Mouse (Mus musculus): ENCODE measurements around the gene Sdk1. TPM values are rescaled to one million over a fixed set of nuclear protein-coding genes. Genes with fewer than 3 reads are reported as not detected.

Gene Sdk1
- polyA plus RNA-seq, 1 experiment from 2014 or later = 1.0 TPM

DNA sequence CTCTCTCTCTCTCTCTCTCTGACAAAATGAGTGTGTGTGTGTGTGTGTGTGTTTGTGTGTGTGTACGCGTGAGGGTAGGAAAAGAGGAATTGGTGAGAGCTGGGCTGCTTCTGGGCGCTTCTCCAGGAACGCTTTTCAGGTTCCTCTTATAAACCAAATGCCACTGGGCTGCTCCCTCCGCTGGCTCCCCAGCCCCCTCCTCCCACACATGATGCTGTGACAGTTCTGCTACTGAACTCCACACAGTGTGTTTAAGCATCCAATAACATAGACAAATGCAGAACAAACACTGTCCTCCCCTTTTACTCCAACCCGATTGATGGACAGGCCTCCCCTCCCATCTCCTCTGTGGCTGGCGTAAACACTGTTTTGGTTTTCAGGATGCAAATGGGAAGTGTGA, 513.0 kb downstream of the Sdk1 start:
- no peak overlapping the region for H3K9ac ChIP-seq
- ATAC-seq (ENCODE audit: insufficient read depth) (0 out of 2 replicates have a peak, but pooled peaks have one; percentile 22), DNase-seq (peak; percentile 16)
- 22% methylated on average over 7 of the region's 7 CpGs for WGBS
- H3K4me1 ChIP-seq (ENCODE audit: insufficient read depth) = no peaks in the 10 kb centered on the region; the same call in 1 of the 2 replicates
- H3K4me2 ChIP-seq = no peak overlapping the region
- H3K4me3 ChIP-seq (ENCODE audit: low read depth, low read length) = no peak overlapping the region
- no peaks in the 10 kb centered on the region for H3K36me3 ChIP-seq (ENCODE audit: insufficient read depth)
- no peak for TF ChIP-seq CTCF (IDR thresholded peaks at IDR 0.05; ENCODE audit: low read depth)
- H3K27me3 ChIP-seq (ENCODE audit: insufficient read depth, low read length) = no peaks in the 10 kb centered on the region
- H3K9me3 ChIP-seq (ENCODE audit: low read depth, low read length) = no peaks in the 10 kb centered on the region
- no peak overlapping the region for H3K27ac ChIP-seq (ENCODE audit: low read depth)

DNA sequence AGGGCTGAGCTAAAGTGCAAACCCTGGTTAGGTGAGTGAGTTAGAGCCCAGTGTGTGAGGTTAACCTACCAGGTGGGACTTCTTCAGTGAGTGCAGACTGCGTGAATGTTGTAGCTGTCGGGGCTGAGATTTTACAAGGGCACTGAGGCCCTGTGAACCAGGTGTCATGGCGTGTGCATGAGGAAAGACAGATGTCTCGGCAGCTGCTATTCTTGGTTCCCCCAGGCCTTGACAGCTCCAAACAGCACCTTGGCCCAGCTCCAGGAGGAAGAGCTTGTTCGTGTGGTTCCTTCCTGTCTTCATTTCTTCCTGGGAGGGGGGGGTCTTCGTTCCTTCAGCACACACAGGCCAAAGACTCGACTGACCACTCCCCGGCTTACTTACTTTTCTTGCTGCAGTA, 517.6 kb downstream of the Sdk1 start:
- Histone ChIP-seq H3K9me3 (ENCODE audit: low read depth, low read length) (no peaks in the 10 kb centered on the region), H3K27ac (ENCODE audit: low read depth) (no peak overlapping the region), H3K9ac (no peak overlapping the region), H3K36me3 (ENCODE audit: insufficient read depth) (no peaks in the 10 kb centered on the region), H3K4me1 (ENCODE audit: insufficient read depth) (no peaks in the 10 kb centered on the region; the same call in 1 of the 2 replicates), H3K27me3 (ENCODE audit: insufficient read depth, low read length) (no peaks in the 10 kb centered on the region), H3K4me2 (no peak overlapping the region), H3K4me3 (ENCODE audit: low read depth, low read length) (no peak overlapping the region)
- 28% methylated on average over 8 of the region's 8 CpGs for WGBS
- no peak for TF ChIP-seq CTCF (IDR thresholded peaks at IDR 0.05; ENCODE audit: low read depth)
- ATAC-seq (ENCODE audit: insufficient read depth) = peak; percentile 59; the same call in 1 of the 2 replicates
- DNase-seq = peak; percentile 78

DNA sequence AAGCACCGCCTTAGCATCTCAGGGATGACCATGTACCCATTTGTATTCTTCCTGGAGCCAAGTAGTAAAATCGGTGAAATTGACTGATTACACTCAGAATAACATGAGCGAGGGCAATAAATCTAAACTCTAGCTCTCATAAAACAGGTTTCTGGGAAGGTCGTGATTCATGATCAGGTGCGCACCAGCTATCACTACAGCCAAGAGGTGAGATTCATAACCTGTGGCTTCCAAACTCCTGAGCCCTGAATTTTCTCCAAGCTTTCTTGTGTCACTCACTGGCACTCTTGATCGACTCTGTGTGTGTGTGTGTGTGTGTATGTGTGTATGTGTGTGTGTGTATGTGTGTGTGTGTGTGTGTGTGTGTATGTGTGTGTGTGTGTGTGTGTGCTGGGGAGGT, 522.8 kb downstream of the Sdk1 start:
- 83% methylated on average over 6 of the region's 6 CpGs for WGBS
- ATAC-seq (ENCODE audit: insufficient read depth) = no peak
- no peaks in the 10 kb centered on the region for H3K36me3 ChIP-seq (ENCODE audit: insufficient read depth)

GRCm38 (mm10) chr5:141768761-141769515, 527.6 kb downstream of the Sdk1 start:
- peak; percentile 62 for DNase-seq
- no peak overlapping the region for H3K9ac ChIP-seq
- ATAC-seq (ENCODE audit: insufficient read depth) = peak; percentile 31; the same call in 1 of the 2 replicates
- no peak overlapping the region for H3K4me3 ChIP-seq (ENCODE audit: low read depth, low read length)
- H3K36me3 ChIP-seq (ENCODE audit: insufficient read depth) = no peaks in the 10 kb centered on the region
- H3K4me2 ChIP-seq = no peak overlapping the region
- no peaks in the 10 kb centered on the region for H3K4me1 ChIP-seq (ENCODE audit: insufficient read depth)
- no peak for TF ChIP-seq CTCF (IDR thresholded peaks at IDR 0.05; ENCODE audit: low read depth)
- 0 out of 2 replicates have a peak, but pooled peaks cover 2% of the 10 kb centered on the region for H3K9me3 ChIP-seq (ENCODE audit: low read depth, low read length)
- H3K27ac ChIP-seq (ENCODE audit: low read depth) = no peak overlapping the region
- 45% methylated on average over 10 of the region's 10 CpGs for WGBS
- H3K27me3 ChIP-seq (ENCODE audit: insufficient read depth, low read length) = no peaks in the 10 kb centered on the region

More for the DNA sequence above, 522.8 kb downstream of the Sdk1 start:
- H3K4me1 ChIP-seq (ENCODE audit: insufficient read depth) = no peaks in the 10 kb centered on the region
- no peak for DNase-seq
- H3K4me3 ChIP-seq (ENCODE audit: low read depth, low read length) = no peak overlapping the region
- no peak overlapping the region for H3K9ac ChIP-seq
- no peak overlapping the region for H3K27ac ChIP-seq (ENCODE audit: low read depth)
- no peak for TF ChIP-seq CTCF (IDR thresholded peaks at IDR 0.05; ENCODE audit: low read depth)
- no peaks in the 10 kb centered on the region for H3K27me3 ChIP-seq (ENCODE audit: insufficient read depth, low read length)
- H3K9me3 ChIP-seq (ENCODE audit: low read depth, low read length) = no peaks in the 10 kb centered on the region
- H3K4me2 ChIP-seq = no peak overlapping the region

- no peak overlapping the region for H3K9ac ChIP-seq
- no peaks in the 10 kb centered on the region for H3K27me3 ChIP-seq (ENCODE audit: insufficient read depth, low read length)
- WGBS = 81% methylated on average over 3 of the region's 3 CpGs
- H3K4me1 ChIP-seq (ENCODE audit: insufficient read depth) = no peaks in the 10 kb centered on the region
- no peak for TF ChIP-seq CTCF (IDR thresholded peaks at IDR 0.05; ENCODE audit: low read depth)
- H3K4me3 ChIP-seq (ENCODE audit: low read depth, low read length) = no peak overlapping the region
- no peaks in the 10 kb centered on the region for H3K36me3 ChIP-seq (ENCODE audit: insufficient read depth)
- ATAC-seq (ENCODE audit: insufficient read depth) (no peak), DNase-seq (no peak)
- no peak overlapping the region for H3K4me2 ChIP-seq
- H3K9me3 ChIP-seq (ENCODE audit: low read depth, low read length) = 0 out of 2 replicates have a peak, but pooled peaks cover 5% of the 10 kb centered on the region
- H3K27ac ChIP-seq (ENCODE audit: low read depth) = no peak overlapping the region
Measured at GRCm38 (mm10) chr5:141771516-141771915, 530.2 kb downstream of the Sdk1 start.

DNA sequence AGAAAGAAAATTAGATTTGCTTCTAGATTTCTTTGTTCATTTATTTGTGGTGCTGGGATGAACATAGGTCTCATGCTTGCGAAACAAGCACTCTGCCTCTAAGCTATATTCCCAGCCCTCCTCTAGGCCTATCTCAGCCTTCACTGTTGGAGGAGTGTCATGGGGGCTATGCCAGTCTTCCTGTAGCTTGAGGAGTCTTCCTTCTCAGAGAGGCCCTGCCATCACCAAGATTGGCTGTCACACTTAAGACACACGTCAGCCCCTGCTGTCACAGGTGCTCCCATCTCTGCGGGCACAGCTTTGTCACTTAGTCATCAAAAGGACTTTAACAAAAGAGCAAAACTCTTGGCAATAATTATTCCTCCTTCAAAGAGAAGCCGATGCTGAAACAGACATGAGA, 536.9 kb downstream of the Sdk1 start:
- no peak overlapping the region for H3K4me2 ChIP-seq
- ATAC-seq (ENCODE audit: insufficient read depth) (no peak), DNase-seq (no peak)
- no peak overlapping the region for H3K27ac ChIP-seq (ENCODE audit: low read depth)
- H3K4me3 ChIP-seq (ENCODE audit: low read depth, low read length) = no peak overlapping the region
- H3K27me3 ChIP-seq (ENCODE audit: insufficient read depth, low read length) = no peaks in the 10 kb centered on the region
- no peak overlapping the region for H3K9ac ChIP-seq
- no peaks in the 10 kb centered on the region for H3K36me3 ChIP-seq (ENCODE audit: insufficient read depth)
- no peaks in the 10 kb centered on the region for H3K4me1 ChIP-seq (ENCODE audit: insufficient read depth)
- 67% methylated on average over 4 of the region's 4 CpGs for WGBS
- no peak for TF ChIP-seq CTCF (IDR thresholded peaks at IDR 0.05; ENCODE audit: low read depth)
- H3K9me3 ChIP-seq (ENCODE audit: low read depth, low read length) = 0 out of 2 replicates have a peak, but pooled peaks cover 5% of the 10 kb centered on the region

GRCm38 (mm10) chr5:141781142-141781541, 539.9 kb downstream of the Sdk1 start:
- no peak overlapping the region for H3K27ac ChIP-seq (ENCODE audit: low read depth)
- no peaks in the 10 kb centered on the region for H3K27me3 ChIP-seq (ENCODE audit: insufficient read depth, low read length)
- TF ChIP-seq CTCF (IDR thresholded peaks at IDR 0.05; ENCODE audit: low read depth) = no peak
- H3K9ac ChIP-seq = no peak overlapping the region
- no peaks in the 10 kb centered on the region for H3K4me1 ChIP-seq (ENCODE audit: insufficient read depth)
- no peaks in the 10 kb centered on the region for H3K36me3 ChIP-seq (ENCODE audit: insufficient read depth)
- DNase-seq (no peak), ATAC-seq (ENCODE audit: insufficient read depth) (no peak)
- WGBS = 55% methylated on average over 2 of the region's 2 CpGs
- no peak overlapping the region for H3K4me2 ChIP-seq
- no peak overlapping the region for H3K4me3 ChIP-seq (ENCODE audit: low read depth, low read length)
- no peaks in the 10 kb centered on the region for H3K9me3 ChIP-seq (ENCODE audit: low read depth, low read length)
